Mouse (Mus musculus): ENCODE measurements around the gene Hrh2. TPM values are rescaled to one million over a fixed set of nuclear protein-coding genes. Genes with fewer than 3 reads are reported as not detected.

The Hrh2 gene
- polyA plus RNA-seq, 1 experiment from 2014 or later = 0.12 TPM

DNA sequence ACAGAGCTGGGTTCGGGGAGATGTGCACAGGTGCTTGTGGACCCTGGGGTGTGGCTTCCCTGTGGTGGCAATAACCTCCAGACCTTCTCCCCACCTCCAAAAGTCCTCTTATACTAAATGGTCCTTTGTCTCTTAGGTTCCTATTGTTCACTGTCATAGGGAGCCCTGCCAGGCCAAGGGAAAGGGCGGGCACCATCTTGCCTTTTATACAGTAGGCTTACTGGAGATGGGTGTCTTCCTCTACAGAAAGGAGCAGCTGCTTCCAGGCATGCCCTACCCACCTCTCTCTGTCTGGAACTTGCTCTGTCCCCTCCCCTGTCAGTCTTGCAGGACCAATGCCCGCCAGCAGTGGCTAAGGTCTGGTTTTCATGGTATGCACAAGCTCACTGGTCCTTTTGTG is 12.0 kb upstream of the Hrh2 start:
- no peaks in the 10 kb centered on the region for H3K27me3 ChIP-seq (ENCODE audit: control insufficient read depth, insufficient read depth, low read length)
- H3K4me2 ChIP-seq (ENCODE audit: low read depth, low read length) = no peak overlapping the region
- 0 out of 2 replicates have a peak, but pooled peaks cover 3% of the 10 kb centered on the region for H3K9me3 ChIP-seq (replicated peaks; ENCODE audit: control insufficient read depth, low read length)
- peaks cover 5% of the 10 kb centered on the region for H3K4me1 ChIP-seq (ENCODE audit: control insufficient read depth, insufficient read depth, low read length)
- no peak for ATAC-seq (replicated peaks; ENCODE audit: extremely low read depth, insufficient read depth, low FRiP score)
- H3K9ac ChIP-seq (ENCODE audit: low read length) = no peak overlapping the region
- no peak overlapping the region for H3K27ac ChIP-seq (ENCODE audit: low read length)
- H3K36me3 ChIP-seq (ENCODE audit: control insufficient read depth, insufficient read depth) = no peaks in the 10 kb centered on the region
- H3K4me3 ChIP-seq (ENCODE audit: low read length) = no peak overlapping the region
- 79% methylated on average over 3 of the region's 3 CpGs for WGBS

DNA sequence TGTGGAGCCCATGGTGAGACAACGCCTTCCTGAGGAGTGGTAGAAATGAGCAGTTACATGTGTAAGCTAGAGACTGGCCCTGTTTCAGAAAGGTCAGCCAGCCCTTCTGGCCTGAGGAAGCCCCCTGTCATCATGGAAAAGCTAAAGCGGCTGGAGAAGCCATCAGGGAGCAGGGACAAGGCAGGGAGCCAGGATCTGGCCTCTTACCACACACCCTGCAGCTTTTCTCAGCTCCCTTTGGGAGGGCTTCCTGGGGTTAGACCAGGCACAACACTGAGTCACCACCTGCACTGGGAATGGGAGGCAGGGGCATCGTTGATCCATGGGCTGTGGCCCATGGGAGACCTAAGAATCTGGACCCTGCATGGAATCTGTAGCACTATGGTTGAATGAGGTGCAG is 11.5 kb upstream of the Hrh2 start:
- H3K4me1 ChIP-seq (ENCODE audit: control insufficient read depth, insufficient read depth, low read length) = peaks cover 5% of the 10 kb centered on the region
- 0 out of 2 replicates have a peak, but pooled peaks cover 3% of the 10 kb centered on the region for H3K9me3 ChIP-seq (replicated peaks; ENCODE audit: control insufficient read depth, low read length)
- no peak overlapping the region for H3K4me2 ChIP-seq (ENCODE audit: low read depth, low read length)
- no peaks in the 10 kb centered on the region for H3K36me3 ChIP-seq (ENCODE audit: control insufficient read depth, insufficient read depth)
- WGBS = 39% methylated on average over 3 of the region's 3 CpGs
- no peak overlapping the region for H3K4me3 ChIP-seq (ENCODE audit: low read length)
- no peaks in the 10 kb centered on the region for H3K27me3 ChIP-seq (ENCODE audit: control insufficient read depth, insufficient read depth, low read length)
- ATAC-seq (replicated peaks; ENCODE audit: extremely low read depth, insufficient read depth, low FRiP score) = no peak
- no peak overlapping the region for H3K27ac ChIP-seq (ENCODE audit: low read length)
- no peak overlapping the region for H3K9ac ChIP-seq (ENCODE audit: low read length)

DNA sequence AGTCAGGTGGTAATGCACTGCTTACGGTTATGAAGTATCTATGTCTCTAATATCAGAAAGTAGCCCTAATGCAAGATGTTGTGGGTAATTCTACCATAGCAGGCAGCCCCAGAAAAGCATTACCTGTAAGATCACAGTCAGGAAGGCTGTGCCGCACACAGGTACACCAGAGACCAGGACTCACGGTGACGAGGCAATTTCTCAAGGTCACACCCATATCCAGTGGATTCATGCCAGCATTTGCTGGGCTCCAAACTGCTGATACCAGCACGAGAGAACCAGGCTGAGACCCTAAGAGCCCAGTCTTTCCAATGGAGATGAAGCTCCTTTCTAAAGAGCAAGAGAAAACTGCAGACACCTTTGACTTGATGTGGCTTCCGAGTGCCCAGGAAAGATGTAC is 10.6 kb upstream of the Hrh2 start:
- Histone ChIP-seq H3K4me2 (ENCODE audit: low read depth, low read length) (no peak overlapping the region), H3K4me3 (ENCODE audit: low read length) (no peak overlapping the region), H3K27ac (ENCODE audit: low read length) (no peak overlapping the region), H3K27me3 (ENCODE audit: control insufficient read depth, insufficient read depth, low read length) (no peaks in the 10 kb centered on the region), H3K36me3 (ENCODE audit: control insufficient read depth, insufficient read depth) (no peaks in the 10 kb centered on the region), H3K4me1 (ENCODE audit: control insufficient read depth, insufficient read depth, low read length) (peaks cover 4% of the 10 kb centered on the region), H3K9ac (ENCODE audit: low read length) (no peak overlapping the region), H3K9me3 (replicated peaks; ENCODE audit: control insufficient read depth, low read length) (peaks cover 6% of the 10 kb centered on the region; the same call in 1 of the 2 replicates)
- ATAC-seq (replicated peaks; ENCODE audit: extremely low read depth, insufficient read depth, low FRiP score) = no peak
- WGBS = 74% methylated on average over 6 of the region's 6 CpGs

DNA sequence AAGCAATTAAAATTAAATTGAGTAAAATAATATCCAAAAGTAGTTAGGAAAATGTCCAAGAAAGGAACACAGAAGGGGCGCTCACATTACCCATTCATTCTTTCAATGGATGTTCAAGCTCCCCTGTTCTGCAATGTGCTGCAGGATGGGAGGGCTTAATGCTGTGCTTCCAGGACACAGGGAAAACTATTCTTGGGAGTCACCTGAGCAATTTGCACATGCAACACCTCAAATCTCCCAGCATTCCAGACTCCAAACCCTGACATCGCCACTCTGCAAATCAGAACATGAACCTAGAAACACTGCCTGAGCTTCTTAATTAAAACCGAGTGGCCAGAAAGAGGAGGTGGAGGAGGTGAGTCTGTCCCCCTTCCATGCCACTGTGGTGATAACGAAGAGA is 10.0 kb upstream of the Hrh2 start:
- Histone ChIP-seq H3K27ac (ENCODE audit: low read length) (no peak overlapping the region), H3K27me3 (ENCODE audit: control insufficient read depth, insufficient read depth, low read length) (no peaks in the 10 kb centered on the region), H3K4me1 (ENCODE audit: control insufficient read depth, insufficient read depth, low read length) (peaks cover 2% of the 10 kb centered on the region), H3K9ac (ENCODE audit: low read length) (no peak overlapping the region), H3K4me2 (ENCODE audit: low read depth, low read length) (no peak overlapping the region), H3K4me3 (ENCODE audit: low read length) (no peak overlapping the region), H3K9me3 (replicated peaks; ENCODE audit: control insufficient read depth, low read length) (peaks cover 6% of the 10 kb centered on the region; the same call in 1 of the 2 replicates), H3K36me3 (ENCODE audit: control insufficient read depth, insufficient read depth) (no peaks in the 10 kb centered on the region)
- 84% methylated on average over 4 of the region's 4 CpGs for WGBS
- no peak for ATAC-seq (replicated peaks; ENCODE audit: extremely low read depth, insufficient read depth, low FRiP score)

DNA sequence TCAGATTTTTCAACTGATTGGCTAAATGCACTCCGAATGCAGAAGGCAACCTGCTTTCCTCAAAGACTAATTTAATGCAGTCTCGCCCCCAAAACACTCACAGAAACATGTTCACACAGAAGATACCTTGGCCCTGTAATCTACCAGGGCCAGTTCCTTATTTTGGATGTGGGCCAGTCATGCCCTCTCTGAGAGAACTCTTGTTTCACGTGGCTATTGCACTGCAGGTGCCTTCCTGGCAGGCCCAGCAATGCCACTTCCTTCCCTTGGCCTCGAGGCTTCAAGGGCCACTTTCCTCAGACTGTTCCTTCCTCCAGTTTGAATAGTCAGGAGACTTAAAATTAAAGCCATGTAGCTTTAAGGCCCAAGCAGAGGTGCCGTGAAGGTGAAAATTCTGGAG is 5.5 kb upstream of the Hrh2 start:
- H3K9me3 ChIP-seq (replicated peaks; ENCODE audit: control insufficient read depth, low read length) = peaks cover 6% of the 10 kb centered on the region; the same call in 1 of the 2 replicates
- ATAC-seq (replicated peaks; ENCODE audit: extremely low read depth, insufficient read depth, low FRiP score) = no peak
- H3K4me1 ChIP-seq (ENCODE audit: control insufficient read depth, insufficient read depth, low read length) = no peaks in the 10 kb centered on the region
- no peaks in the 10 kb centered on the region for H3K36me3 ChIP-seq (ENCODE audit: control insufficient read depth, insufficient read depth)
- no peak overlapping the region for H3K9ac ChIP-seq (ENCODE audit: low read length)
- H3K27ac ChIP-seq (ENCODE audit: low read length) = no peak overlapping the region
- 69% methylated on average over 5 of the region's 5 CpGs for WGBS
- no peak overlapping the region for H3K4me3 ChIP-seq (ENCODE audit: low read length)
- H3K4me2 ChIP-seq (ENCODE audit: low read depth, low read length) = no peak overlapping the region
- peaks cover 6% of the 10 kb centered on the region; the same call in 1 of the 2 replicates for H3K27me3 ChIP-seq (ENCODE audit: control insufficient read depth, insufficient read depth, low read length)

DNA sequence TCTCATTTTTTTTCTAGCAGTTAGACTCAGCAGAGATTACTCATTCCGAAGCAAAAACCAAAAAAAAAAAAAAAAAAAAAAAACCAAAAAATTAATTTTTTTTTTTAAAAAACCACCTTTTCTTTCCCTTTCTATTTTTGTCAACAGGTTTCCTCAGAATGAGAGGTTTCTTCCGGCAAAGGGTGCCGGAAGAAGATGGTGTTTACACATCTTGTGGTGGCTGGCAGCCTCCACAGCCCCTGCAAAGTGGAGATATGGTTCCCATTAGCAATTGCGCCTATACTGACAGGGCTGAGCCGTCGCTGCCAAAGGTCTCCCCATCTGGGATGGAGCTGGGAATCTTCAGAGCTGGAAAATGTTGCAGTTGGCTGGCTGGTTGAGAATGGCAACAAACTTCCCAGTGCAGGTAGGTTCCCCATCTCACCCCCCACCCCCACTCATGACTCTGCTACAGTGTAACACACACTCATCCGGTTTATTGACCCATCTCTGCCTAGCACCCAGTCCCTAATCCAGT is 3.7 kb upstream of the Hrh2 start:
- H3K4me2 ChIP-seq (ENCODE audit: low read depth, low read length) = no peak overlapping the region
- H3K4me3 ChIP-seq (ENCODE audit: low read length) = no peak overlapping the region
- peaks cover 4% of the 10 kb centered on the region; the same call in 1 of the 2 replicates for H3K4me1 ChIP-seq (ENCODE audit: control insufficient read depth, insufficient read depth, low read length)
- ATAC-seq (replicated peaks; ENCODE audit: extremely low read depth, insufficient read depth, low FRiP score) = no peak
- 58% methylated on average over 7 of the region's 7 CpGs for WGBS
- peaks cover 3% of the 10 kb centered on the region; the same call in 1 of the 2 replicates for H3K9me3 ChIP-seq (replicated peaks; ENCODE audit: control insufficient read depth, low read length)
- no peak overlapping the region for H3K9ac ChIP-seq (ENCODE audit: low read length)
- no peaks in the 10 kb centered on the region for H3K36me3 ChIP-seq (ENCODE audit: control insufficient read depth, insufficient read depth)
- no peak overlapping the region for H3K27ac ChIP-seq (ENCODE audit: low read length)
- H3K27me3 ChIP-seq (ENCODE audit: control insufficient read depth, insufficient read depth, low read length) = peaks cover 19% of the 10 kb centered on the region

DNA sequence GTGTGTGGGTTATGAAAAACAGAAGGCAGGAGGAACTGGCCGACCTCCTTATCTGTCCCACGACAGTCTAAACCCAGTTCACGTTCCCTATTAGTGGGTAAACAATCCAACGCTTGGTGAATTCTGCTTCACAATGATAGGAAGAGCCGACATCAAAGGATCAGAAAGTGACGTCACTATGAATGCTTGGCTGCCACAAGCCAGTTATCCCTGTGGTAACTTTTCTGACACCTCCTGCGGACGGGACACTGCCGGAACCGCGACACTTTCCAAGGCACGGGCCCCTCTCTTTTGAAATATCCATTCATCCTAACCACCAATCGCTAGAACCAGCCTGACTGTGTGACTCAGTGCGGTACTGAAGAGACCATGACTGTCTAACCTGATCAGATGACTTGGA is 2.0 kb upstream of the Hrh2 start:
- Histone ChIP-seq H3K4me2 (ENCODE audit: low read depth, low read length) (no peak overlapping the region), H3K4me3 (ENCODE audit: low read length) (no peak overlapping the region), H3K9ac (ENCODE audit: low read length) (no peak overlapping the region), H3K9me3 (replicated peaks; ENCODE audit: control insufficient read depth, low read length) (peaks cover 3% of the 10 kb centered on the region; the same call in 1 of the 2 replicates), H3K36me3 (ENCODE audit: control insufficient read depth, insufficient read depth) (no peaks in the 10 kb centered on the region), H3K27ac (ENCODE audit: low read length) (no peak overlapping the region), H3K4me1 (ENCODE audit: control insufficient read depth, insufficient read depth, low read length) (peaks cover 4% of the 10 kb centered on the region; the same call in 1 of the 2 replicates), H3K27me3 (ENCODE audit: control insufficient read depth, insufficient read depth, low read length) (peaks cover 19% of the 10 kb centered on the region)
- ATAC-seq (replicated peaks; ENCODE audit: extremely low read depth, insufficient read depth, low FRiP score) = no peak
- WGBS = 64% methylated on average over 14 of the region's 14 CpGs

DNA sequence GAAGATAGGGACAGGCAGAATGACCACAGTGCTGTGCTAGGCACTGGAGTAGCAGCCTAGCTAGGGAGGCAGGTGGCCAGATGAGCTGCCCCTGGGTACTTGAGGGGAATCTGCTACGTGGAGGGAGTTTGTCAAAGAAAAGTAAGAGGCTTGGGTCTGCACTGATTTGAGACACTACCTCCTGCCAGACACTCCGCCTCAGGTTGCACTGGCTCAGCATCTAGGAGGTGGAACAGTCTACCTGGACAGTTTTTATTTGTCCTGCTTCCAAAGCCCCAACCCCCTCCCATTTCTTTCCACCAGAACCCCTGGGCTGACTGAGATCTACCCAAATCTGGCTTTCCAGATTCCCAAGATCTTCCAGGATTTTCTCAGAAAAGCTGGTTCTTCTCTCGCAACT is 748 bp upstream of the Hrh2 start:
- Histone ChIP-seq H3K27me3 (ENCODE audit: control insufficient read depth, insufficient read depth, low read length) (peaks cover 19% of the 10 kb centered on the region), H3K36me3 (ENCODE audit: control insufficient read depth, insufficient read depth) (no peaks in the 10 kb centered on the region), H3K4me2 (ENCODE audit: low read depth, low read length) (no peak overlapping the region), H3K4me3 (ENCODE audit: low read length) (no peak overlapping the region), H3K4me1 (ENCODE audit: control insufficient read depth, insufficient read depth, low read length) (peaks cover 4% of the 10 kb centered on the region; the same call in 1 of the 2 replicates), H3K9me3 (replicated peaks; ENCODE audit: control insufficient read depth, low read length) (no peaks in the 10 kb centered on the region), H3K9ac (ENCODE audit: low read length) (no peak overlapping the region), H3K27ac (ENCODE audit: low read length) (no peak overlapping the region)
- no peak for ATAC-seq (replicated peaks; ENCODE audit: extremely low read depth, insufficient read depth, low FRiP score)
- 66% methylated on average over 3 of the region's 3 CpGs for WGBS

DNA sequence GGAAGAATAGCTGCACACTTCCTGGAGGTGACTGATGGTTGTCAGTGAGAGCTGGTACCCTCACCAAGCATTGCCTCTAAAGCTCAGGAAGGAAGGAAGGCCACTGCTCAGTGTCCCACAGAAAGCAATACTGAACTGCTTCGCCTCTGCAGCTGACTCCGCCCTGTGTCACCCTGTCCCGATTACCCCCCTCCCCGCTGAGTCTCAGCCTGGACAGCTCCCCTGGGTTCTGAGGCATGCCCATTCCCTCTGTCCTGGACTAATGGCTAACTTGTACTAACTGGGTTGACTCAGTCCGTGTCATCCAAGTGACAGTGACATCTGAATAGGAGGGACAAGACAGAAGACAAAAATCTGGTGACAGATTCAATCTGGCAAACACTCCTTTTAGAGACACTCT is 1.7 kb downstream of the Hrh2 start:
- 34% methylated on average over 5 of the region's 5 CpGs for WGBS
- Histone ChIP-seq H3K36me3 (ENCODE audit: control insufficient read depth, insufficient read depth) (no peaks in the 10 kb centered on the region), H3K4me1 (ENCODE audit: control insufficient read depth, insufficient read depth, low read length) (peaks cover 4% of the 10 kb centered on the region; the same call in 1 of the 2 replicates), H3K9me3 (replicated peaks; ENCODE audit: control insufficient read depth, low read length) (no peaks in the 10 kb centered on the region), H3K9ac (ENCODE audit: low read length) (no peak overlapping the region), H3K27ac (ENCODE audit: low read length) (no peak overlapping the region), H3K4me2 (ENCODE audit: low read depth, low read length) (no peak overlapping the region), H3K4me3 (ENCODE audit: low read length) (no peak overlapping the region), H3K27me3 (ENCODE audit: control insufficient read depth, insufficient read depth, low read length) (peaks cover 23% of the 10 kb centered on the region)
- ATAC-seq (replicated peaks; ENCODE audit: extremely low read depth, insufficient read depth, low FRiP score) = no peak

Data from heart, embryonic 16.5 days (tissue).